Comparison of ENCODE assay signal across 1 mouse cellular context in genomic region chr9:32510454-32511263, GRCm38 (mm10).
TF ChIP-seq lines count a peak whose summit lies in the region.

No protein-coding gene starts in this region.

TF ChIP-seq in MEL, 35 proteins besides CTCF, POLR2A, EP300 and RAD21 (continued from another document):
- TF ChIP-seq GABPA (IDR thresholded peaks at IDR 0.05; ENCODE audit: low read depth, low read length): no peak
- no peak for TF ChIP-seq ZNF384 (IDR thresholded peaks at IDR 0.05; ENCODE audit: low read depth, low read length)
